Mouse (Mus musculus) frontal cortex, postnatal 36 days (tissue): ENCODE data around the gene Camk2n1.

Experiments used
- DNase-seq, 2 experiments: peaks; one replicate each; pipeline ENCODE4 v3.0.0; 2022; ENCODE audit warnings: low spot score in 2 of 2

Gene Camk2n1

DNA sequence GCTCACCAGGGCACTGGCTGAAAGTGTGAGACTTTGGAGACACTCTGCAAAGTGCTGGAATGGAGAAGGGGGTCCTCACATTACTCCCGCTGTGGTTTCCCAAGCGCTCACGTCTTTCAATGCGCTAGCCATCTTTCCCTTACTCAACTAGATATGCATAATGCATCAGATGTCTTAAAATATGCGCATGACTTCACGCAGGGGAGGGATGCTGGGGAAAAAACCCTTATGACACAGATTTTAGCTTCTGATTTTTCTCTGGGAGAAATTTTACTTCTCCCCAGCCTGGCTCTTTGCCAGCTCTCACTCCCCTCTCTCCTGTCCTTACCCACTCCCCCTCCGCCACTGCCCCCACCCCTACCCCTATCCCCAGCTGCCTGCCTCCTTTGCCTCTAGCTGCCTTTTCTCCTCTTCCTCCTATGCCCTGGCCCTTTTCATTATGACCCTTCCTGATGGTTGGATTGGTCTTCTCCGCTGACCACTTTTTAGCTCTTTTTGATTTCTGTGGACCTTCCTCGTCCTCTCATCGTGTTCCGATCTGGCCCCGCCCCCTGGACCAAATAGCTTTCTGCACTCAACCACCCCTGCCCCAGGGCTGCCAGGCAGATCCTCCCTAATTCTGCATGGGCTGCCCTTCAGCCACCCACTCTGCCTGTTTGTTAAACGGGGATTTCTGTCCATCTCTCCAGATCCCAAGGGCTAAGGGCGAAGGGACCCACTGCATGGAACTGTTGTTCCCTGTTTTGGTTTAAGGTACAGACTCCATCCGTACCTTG lies 6.1 kb upstream of the Camk2n1 start:
- DNase-seq, result no peak

DNA sequence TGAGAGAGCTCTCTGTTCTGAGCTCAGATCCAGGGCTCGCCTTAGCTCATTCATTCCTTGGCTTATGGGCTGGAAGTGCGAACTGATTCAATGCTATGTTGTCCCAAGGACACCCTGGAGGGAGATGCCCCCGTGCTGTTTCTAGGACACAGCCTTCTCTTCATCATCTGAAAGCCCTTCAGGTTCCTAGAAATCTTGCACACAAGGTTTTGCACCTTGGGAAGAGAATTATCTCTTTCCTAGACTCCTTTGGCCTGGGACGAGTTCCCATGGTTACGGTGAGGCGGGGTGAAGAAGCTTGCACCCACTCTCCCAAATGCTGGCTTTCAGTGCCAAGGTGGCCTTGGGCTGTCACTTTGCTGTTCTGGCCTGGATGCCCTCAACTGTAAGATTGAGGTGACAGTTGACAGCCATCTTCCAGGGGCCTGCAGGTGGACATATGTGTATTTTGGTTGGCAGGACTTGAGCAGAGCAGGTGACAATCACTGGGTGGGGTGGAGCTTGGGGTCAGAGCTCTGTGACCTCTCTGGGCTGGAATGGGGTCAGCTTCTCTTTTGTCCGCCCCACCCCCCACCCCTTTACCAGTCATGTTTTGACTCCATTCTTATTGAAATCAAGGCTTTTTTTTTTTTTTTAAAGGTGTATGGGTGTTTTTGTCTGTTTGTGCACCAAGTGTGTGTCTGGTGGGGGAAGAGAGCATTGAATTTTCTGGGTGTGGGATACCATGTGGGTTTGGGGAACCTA lies 5.1 kb upstream of the Camk2n1 start:
- DNase-seq, result no peak

DNA sequence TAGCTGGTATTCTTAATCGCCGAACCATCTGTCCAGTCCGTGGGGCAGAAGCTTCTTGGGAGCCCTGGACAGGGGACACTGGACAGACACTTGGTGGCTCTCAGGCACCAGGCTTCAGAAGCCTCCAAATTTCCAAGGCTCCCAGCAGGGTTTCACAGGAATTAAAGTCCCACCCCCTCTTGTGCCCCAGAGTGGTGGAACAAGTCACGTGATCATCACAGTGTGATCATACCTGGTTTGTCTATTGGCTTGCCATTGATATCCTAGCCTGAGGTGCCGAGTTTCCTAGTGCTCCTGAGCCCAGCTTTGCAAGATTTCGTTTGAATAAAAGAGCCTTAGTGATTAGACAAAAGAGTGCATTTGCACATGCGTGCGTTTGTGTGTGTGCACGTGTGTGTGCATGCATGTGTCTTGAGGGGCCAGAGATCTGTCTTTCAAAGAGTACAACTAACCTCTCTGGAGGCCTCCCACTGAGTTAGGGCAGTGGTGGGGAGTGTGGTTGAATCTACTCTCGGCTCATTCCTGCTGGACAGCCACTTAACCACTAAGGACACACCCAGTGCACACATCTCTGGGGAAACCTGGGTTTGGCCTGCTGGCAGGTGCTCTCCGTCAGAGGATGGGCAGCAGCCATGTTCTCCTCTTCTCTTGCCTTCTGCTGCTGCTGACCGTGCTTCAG lies 4.3 kb upstream of the Camk2n1 start:
- no peak for DNase-seq

DNA sequence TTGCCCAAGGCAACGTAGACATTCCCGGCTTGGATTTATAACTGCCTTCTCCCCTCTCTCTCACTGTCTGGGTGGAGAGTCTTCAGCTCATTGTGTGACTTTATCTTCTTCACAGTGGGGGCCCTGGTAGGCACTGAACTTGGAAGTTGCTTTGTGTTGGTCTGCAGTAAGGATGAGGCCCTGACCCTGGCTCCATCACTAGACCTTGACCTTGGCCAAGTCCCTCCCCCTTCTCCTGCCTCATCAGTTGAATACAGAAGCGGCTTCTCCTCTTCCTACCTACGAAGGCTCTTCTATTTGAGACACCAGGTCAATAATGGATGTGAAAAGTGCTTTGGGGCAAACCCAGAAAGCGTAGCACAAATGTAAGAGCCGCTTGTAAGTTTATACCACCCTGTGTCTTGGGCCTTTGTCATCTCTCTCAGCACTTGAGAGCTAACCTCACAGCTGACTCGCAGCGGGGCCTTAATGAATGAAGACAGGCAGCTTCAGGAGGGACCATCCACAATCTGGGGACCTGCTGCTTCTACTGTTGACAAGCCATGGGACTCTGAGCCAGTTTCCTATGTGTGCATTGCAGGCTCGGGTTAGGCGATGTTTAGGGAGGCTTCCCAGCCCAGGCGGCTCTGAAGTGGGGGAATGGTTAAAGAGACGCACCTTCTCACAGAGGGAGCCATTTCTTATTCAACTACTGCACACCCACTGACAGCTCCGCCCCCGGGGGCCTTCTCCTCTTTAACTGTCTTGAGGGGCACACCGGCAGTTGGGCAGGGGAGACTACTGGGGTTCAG lies 1.6 kb upstream of the Camk2n1 start:
- DNase-seq, result no peak

DNA sequence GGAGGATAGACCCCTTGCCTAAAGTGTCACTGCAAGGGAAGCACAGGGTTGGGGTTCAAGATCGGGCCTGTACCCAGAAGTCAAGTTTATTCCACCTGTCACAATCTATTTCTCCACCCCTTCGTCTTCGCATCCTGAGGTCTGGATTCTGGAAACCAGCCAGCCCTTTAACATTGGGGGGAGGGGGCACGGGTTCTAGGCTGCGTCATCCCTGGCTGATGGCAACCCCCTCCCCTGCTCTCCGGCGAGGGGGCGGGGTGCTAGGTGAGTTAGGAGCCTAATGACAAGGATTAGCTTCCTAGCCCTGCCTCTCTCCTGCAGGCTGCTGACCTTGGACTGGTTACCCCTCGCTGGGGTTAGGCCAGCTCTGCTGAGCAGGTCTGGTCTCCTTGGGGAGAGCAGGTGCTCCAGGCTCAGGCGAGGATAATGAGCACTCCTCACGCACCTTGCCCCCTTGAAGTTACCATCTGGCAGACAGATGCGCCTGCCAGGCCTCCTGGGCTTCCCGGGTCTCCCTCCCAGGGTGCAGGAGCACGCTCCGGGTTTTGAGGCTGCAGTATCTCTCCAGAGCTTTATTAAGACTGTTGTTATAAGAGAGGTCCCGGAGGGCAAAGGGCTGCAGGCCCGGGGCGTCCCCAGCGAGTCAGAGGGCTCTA lies 889 bp upstream of the Camk2n1 start:
- no peak for DNase-seq

DNA sequence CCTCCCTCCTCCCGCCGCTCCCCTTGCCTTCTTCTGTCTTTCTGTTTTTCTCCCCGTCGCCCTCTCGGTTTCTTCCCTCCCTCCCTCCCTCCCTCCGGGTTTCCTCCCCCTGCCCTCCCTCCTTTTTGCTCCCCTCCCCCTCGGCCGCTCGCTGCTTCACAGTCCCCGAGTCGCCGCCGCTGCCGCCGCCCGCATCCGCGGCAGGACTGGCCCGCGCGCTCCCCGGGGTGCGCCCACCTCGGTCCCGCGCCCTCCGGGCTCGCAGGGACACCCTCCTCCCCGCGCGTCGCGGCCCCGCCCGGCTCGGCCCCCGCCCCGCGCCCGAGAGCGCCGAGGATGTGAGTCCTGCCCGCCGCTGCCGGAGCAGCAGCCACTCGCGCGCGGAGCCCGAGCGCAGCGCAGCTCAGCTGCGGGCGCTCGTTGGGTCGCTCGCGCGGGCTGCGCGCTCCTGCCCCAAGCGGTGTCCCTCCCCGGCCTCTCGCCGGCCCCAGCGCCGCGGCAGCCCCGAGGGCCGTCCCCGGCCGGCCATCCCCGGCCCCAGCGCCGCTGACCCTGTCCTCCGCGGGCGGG lies 542 bp downstream of the Camk2n1 start:
- DNase-seq, result peak in 1 of 2 experiments; percentile 76

DNA sequence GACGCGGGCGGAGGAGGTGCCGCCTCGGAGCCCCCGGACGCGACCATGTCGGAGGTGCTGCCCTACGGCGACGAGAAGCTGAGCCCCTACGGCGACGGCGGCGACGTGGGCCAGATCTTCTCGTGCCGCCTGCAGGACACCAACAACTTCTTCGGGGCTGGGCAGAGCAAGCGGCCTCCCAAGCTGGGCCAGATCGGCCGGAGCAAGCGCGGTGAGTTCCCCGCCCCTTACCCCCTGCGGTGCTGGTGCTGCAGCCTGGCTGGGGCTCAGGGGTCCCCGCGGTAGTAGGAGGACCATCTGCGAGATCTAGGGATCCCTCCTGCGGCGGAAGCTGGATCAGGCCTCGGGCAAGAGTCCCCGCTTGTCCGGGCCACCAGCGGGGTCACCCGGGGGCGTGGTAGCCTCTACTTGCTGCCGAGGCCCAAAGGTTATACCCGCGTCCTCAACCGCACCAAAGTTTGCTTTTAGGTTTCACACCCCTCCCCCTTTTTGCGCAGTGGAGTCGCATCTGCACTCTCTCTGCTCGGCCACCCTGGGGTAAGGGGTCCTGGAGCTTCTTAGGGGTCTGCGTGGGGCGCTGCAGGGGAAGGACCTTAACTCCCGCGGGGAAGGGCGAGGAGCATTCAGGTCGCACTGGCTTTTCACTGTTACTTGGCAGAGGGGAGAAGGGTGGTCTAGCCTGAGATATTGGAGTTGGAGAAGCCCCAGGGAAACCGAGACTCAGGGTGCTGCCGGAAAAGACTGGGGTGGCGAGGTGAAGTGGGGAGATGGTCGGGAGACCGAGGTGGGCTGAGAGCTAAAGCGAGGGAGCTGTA lies 1.2 kb downstream of the Camk2n1 start:
- DNase-seq, result peak in 1 of 2 experiments; percentile 36

DNA sequence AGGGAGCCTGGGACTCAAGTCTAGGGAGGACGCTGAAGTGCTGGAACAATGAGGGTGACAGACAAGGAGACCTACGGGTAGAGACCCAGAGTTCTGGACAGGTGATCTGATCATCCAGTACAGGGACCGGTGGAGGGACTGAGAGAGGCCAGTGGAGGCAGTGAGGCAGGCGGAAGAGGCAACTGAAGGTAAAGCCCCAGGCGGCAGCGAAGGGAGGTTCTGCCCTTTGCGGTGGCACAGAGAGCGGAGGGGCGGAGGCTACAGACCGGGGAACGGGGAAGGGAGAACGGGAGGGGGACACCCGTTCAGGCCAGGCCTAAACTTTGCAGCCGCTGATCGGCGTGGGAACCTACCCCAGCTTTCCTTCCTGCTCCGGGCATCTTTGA lies 1.8 kb downstream of the Camk2n1 start:
- DNase-seq, result peak in 1 of 2 experiments; percentile 35

DNA sequence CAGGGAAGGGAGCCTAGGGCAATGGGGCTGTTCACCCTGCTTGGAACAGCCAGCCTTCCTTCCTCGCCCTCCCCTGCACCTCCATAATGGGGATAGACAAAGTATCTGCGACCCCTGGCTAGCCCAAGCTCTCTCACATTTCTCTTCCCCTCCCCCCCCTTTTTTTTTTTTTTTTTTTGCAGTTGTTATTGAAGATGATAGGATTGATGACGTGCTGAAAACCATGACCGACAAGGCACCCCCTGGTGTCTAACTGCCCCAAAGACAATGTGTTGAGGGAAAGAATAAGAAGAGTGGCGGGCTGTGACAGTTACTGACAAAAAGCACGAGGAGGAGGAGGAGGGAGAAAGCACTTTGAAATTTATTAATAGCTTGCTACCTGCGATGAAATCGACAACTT lies 2.4 kb downstream of the Camk2n1 start:
- peak in 1 of 2 experiments; percentile 23 for DNase-seq

DNA sequence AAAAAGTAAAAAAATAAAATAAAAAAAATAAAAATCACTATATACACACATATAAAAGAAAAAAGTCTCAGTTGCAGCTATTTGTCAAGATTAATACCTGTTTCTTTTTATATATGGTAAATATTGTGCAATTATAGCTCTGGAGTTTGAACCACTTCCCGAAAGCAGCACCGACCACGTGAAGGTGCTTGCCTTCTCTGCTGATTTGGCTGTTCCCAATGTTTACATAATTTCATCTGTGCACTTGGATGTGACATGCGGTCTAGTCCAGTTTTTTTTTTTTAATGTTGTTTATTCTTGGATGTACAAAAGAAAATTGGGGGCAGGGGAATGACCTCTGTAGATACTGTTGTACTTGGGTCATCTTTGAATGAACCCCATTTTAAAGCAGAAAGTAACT lies 3.0 kb downstream of the Camk2n1 start:
- DNase-seq, result no peak

DNA sequence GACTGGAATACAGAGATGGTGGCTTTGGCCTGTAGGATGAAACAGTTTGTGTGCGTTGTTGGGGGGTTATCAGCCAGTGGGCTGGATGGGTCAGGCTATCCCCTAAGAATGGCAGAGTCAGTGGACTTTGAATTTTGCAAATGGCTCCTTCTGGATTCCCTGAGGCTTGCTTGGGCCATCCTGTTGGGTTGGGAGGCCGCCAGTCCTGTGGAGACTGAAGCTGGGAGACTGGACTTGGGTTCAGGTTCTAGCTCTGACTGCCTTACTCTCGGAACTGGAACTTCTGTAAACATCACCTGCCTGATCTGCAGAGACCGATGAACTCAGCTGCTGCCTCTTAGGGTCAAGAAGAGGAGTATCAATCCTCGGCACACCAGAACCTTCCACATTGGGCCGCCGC lies 4.1 kb downstream of the Camk2n1 start:
- no peak for DNase-seq

DNA sequence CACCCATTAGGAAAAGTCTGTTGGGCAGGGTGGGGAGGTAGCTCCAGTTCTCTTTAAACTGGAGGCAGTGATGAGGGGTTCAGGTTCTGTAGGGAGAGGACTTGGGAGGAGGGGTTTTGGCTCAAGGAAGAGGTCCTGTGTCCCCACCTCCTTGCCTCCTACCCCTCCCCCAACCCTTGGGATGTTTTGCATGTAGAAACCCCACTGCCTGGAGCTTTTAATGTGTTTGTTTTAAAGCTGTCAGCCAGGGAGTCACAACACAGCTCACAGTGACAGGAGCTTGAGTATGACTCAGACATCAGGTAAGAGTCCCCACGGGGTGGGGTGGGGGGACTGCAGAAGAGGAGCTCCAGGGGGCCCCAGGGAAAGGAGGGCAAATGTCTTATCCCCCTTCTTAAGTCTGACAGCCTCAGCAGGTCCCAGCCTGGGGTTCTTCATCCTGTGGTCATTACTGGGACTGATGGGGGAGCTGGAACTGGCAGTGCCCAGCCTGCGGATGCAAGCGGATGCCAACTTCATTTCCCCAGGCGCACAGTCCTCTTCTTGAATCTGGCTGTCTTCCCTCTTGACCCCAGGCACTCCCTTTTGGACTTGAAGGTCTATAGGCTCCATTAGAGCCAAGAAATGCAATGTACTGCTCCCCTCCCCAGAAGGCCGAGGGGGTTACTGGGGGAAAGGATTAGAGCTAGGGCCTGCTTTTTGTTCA lies 4.8 kb downstream of the Camk2n1 start:
- DNase-seq, result no peak

DNA sequence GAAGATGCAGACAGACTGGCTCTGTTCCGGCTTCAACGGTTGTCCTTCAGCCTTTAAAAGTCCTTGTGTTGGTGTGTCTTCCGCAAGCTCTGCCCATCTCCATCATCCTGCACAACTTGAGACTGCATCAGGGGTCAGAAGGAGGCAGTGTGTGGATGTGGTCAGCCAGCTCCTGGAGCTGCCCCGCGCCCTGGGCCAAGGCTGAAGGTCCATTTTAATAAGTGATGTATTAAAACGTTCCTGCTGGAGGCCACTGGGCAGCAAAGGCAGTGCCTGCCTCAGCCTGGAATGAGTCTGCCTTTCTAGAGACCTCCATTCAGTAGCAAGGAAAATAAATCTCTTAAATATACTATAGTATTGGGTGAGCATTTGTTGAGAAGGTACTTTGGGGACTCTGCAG lies 5.7 kb downstream of the Camk2n1 start:
- DNase-seq, result no peak

DNA sequence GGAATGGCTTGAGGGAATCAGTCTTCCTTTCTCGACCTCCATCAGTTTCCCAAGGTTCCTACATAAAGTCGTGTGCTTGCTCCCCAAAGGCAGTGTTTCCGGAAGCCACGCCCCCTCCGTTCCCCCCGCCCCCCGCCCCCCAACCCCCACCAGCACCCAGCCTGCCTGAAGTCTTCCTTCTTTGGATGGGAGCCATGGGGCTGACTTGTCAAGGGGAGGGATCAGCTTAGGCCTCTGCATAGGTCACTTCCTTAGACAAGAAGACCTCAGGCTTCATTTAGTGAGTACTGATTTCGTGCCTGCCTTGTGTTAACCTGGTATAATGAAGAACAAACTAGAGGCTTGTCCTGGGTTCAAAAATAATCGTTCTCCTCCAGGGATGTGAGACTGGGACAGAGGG lies 6.8 kb downstream of the Camk2n1 start:
- no peak for DNase-seq

DNA sequence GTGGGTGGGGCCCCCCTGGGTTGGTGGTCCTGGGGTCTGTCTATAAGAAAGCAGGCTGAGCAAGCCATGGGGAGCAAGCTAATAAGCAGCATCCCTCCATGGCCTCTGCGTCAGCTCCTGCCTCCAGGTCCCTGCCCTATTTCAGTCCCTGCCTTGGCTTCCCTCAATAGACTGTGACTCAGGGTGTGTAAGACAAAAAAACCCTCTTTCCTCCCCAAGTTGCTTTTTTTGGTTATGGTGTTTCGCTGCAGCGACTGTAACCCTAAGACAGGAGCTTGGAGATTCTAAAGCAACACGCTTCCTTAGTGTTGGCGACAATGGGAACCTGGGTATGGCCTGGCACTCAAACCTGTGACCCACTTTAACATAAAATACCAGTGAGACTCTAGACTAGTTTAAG lies 7.4 kb downstream of the Camk2n1 start:
- no peak for DNase-seq

DNA sequence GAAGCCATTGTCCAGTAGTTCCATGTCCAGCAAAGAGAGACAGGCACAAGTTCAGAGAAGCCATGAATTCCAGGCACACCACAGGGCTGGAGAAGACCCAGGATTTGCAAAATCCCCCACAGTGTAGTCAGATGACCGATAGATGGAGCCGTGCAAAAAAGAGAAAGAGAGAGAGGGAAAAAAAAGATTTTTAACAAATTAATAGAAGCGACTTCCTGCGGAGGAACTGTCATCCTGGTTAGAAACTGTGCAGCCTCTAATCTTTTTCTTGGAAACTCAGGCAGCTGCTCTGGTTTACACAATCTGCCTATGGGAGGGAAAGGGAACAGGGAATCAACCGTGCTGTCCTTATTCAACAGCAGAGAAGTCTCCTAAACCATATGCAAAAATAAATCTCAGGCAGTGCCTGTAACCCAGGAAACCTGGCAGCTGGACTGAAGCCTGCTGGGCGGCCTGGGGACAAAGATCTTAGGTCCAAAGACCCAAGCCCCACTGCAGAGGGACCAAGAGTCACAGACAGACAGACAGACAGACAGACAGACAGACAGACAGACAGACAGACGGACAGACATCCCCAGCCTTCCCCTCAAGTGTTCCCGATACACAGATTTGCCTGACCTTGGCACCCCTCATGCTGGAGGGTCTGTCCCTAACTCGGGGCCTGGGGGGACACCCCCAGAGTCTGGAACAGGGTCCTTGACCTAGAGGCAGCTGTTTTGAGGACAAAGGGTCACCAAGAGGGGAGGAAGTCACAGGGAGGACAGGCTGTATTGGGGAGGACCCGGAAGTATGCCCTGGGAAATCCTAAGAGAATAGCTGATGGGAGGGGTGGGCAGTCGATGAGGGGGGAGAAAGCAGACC lies 9.1 kb downstream of the Camk2n1 start:
- peak in 1 of 2 experiments; percentile 77 for DNase-seq

DNA sequence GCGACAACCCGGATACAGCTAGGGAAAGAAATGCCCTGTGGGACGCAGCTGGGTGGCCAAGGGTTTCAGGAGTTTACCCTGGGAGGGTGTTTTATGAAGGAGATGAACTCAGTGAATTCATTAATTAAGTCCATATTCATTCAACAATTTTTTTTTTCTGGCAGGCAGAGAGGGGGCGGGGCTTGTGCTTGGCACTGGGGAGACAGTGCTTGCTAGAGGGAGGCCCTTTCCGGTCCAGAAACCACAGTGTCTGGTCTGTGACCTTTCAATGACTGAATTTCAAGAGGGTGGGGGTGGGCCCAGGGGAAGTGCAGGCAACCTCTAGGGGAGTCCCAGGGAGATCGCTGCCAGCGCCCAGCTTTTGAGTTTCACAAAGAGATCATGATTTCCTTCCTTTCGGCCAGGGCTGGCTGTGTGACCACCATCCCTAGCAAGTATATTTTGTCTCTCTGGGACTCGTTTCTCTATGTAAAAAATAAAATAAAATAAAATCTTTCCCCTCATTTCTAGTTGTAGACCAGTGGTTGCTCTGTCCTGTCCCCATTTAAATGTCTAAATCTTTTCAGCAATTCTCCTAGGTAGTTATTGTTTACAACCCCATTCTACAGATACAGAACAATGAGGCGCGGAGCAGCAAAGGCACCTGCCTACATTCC lies 9.8 kb downstream of the Camk2n1 start:
- no peak for DNase-seq
